Mouse (Mus musculus) right cerebral cortex, postnatal 36 days (tissue): ENCODE measurements around the gene Gm572.

ENCODE experiments used
- DNase-seq, 2 experiments: peaks; one replicate each; pipeline ENCODE4 v3.0.0; 2022; ENCODE audit warnings: low spot score in 2 of 2, mixed read lengths in 1 of 2

The Gm572 gene

GRCm38 (mm10) chr4:148643291-148644156 is at the start of gene Gm572:
Gene Gm572, plus strand, starts transcription at chr4:148643317.
- no peak for DNase-seq

- DNase-seq = no peak
These were observed 49.1 kb upstream of the Gm572 start for GRCm38 (mm10) chr4:148593996-148594395.

DNA sequence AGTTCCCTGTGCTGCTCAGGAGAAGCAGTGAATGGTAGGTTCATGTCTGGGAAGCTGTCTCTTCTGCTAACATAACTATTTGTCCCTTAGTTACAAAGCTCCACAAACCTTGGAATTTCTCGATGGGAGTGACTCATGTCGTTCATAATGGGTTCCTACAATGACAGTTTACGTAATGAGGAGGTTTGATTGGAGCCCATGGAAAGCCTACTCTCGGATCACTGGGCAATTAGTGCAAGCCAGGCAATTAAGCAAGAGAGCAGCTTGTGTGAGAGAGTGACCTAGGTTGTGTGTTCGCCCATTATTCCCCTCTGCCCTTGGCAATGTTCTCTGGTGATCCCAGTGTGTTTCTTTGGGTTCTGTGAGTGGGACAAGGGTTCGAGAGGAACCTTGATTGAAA is 47.2 kb upstream of the Gm572 start:
- DNase-seq = no peak

DNA sequence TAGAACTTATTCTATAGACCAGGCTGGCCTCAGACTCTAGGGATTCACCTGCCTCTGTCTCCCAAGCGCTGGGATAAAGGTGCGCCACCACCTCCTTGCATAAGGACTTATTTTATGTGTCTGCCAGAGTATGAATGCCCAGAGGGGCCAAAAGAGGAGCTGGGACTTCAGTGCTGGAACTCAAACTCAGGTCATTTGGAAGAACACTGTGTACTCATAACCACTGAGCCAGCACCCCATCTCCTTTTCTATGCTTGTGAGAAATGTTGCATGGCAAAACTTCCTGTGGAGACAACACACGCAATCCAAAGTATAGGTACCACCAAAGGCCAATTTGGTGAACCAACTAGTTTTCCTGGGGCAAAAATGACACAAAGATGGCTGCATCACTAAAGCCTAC is 46.4 kb upstream of the Gm572 start:
- no peak for DNase-seq

- no peak for DNase-seq
These were observed 44.3 kb upstream of the Gm572 start for GRCm38 (mm10) chr4:148598826-148599225.

DNA sequence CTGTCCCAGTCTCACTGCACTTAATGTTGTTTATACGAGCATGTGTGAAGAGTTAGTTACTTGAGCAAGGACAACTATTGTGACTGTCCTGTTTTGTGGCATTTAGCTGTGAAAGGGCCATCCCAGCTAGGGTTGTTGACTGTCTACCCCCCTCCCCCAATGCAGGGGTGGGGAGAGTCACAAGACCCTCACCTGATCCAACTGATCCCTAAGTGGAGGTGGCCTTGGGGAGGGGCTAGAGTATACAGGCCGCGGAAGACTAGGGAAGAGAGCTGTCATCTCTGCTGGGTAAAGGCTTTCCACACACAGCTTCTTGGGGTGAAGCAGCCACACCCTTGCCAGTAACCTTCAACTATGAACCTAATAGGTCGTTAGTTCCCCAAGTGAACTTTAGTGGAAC is 42.8 kb upstream of the Gm572 start:
- no peak for DNase-seq

DNA sequence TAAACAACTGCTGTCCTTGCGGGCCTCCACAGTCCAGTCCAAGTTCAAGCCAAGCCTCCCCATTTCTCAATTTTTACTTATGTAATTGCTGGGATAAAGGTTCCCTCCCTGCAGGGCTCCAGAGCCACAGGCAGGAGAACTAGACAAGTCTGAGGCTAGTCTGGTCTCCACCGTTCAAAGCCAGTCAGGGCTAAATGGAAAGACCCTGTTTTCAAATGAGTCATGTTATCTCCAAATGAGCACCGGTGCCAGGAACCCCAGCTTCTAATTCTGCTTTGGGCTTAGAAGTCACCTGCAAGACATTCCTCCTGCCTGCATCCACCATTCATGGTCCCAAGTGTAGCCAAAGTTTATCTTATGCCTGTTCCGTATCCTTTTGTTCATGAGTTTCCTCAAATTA is 41.2 kb upstream of the Gm572 start:
- DNase-seq = no peak

- DNase-seq = no peak
These were observed 40.6 kb upstream of the Gm572 start, which contains the start of gene Masp2 for GRCm38 (mm10) chr4:148602357-148603120. Gene Masp2, plus strand, starts transcription at chr4:148602554.

- no peak for DNase-seq
These were observed 39.6 kb upstream of the Gm572 start for GRCm38 (mm10) chr4:148603376-148604139.

- DNase-seq = peak; percentile 73 to 78
These were observed 39.0 kb upstream of the Gm572 start for GRCm38 (mm10) chr4:148604141-148604540.

DNA sequence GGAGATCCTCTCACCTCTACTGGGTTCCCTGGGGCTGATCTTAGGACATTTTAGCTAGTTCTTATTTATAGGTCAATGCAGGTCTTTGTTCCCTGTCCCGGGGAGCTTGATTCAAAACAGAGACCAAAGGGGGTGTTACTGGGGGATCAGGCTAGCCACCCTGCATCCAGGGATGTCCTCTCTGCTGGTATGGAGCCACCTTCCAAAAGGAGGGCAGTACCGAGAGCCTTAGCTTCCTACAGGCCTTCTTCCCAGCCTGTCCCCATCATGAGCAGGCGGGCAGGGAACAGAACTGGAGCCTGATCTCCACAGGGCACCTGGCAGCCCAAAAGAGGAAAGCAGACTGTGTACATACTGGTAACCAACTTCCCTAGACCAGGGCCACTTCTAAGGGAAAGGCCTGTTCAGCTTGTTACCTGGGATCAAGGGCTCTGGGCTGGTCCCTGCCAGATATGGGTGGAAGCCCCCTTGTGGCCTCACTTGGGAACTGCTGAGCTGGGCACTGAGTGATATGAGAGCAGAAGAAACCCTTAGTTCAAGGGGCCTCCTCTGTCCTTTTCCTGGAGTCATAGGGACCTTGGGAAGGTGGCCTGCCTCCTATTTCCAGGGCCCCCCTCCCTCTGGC is 38.5 kb upstream of the Gm572 start:
- no peak for DNase-seq

DNA sequence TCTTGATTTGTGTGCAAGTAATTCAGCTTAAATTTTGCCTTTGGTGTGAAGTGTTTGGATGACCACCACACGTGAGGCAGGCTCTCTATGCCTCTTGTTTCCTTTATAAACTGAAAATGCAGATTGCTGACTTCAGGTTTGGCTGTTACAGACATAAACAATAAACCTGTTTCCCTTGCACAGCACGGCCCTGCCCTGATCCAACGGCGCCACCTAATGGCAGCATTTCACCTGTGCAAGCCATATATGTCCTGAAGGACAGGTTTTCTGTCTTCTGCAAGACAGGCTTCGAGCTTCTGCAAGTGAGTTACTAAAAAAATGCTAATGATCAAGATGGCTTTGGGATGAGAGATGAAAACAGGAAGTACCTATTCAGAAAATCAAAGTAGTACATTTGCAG is 35.4 kb upstream of the Gm572 start:
- DNase-seq = peak in 1 of 2 experiments; percentile 49

- no peak for DNase-seq
These were observed 33.3 kb upstream of the Gm572 start for GRCm38 (mm10) chr4:148609805-148610204.

GRCm38 (mm10) chr4:148610631-148611364 is 32.3 kb upstream of the Gm572 start:
- DNase-seq = no peak

GRCm38 (mm10) chr4:148612557-148612956 is 30.6 kb upstream of the Gm572 start:
- DNase-seq = no peak

- DNase-seq = no peak
These were observed 29.4 kb upstream of the Gm572 start for GRCm38 (mm10) chr4:148613738-148614137.

- no peak for DNase-seq
These were observed 23.3 kb upstream of the Gm572 start for GRCm38 (mm10) chr4:148619805-148620204.

DNA sequence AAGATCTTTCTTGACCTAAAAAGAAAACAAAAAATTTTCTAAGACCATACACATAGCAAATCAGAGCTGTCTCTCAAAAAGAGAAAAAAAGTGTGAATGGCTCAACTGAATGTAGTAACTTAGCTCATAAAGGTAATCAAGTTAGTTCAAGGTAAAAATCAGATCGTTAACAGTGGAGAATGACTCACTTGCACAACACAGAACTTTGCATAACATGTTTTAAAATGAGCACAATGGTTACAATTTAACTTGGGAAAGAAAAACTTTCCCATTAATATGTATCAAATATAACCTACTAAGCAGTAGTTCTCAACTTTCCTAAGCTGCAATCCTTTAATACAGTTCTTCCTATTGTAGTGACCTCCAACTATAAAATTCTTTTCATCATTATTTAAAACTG is 22.4 kb upstream of the Gm572 start:
- no peak for DNase-seq

GRCm38 (mm10) chr4:148622485-148622884 is 20.6 kb upstream of the Gm572 start:
- DNase-seq = no peak

DNA sequence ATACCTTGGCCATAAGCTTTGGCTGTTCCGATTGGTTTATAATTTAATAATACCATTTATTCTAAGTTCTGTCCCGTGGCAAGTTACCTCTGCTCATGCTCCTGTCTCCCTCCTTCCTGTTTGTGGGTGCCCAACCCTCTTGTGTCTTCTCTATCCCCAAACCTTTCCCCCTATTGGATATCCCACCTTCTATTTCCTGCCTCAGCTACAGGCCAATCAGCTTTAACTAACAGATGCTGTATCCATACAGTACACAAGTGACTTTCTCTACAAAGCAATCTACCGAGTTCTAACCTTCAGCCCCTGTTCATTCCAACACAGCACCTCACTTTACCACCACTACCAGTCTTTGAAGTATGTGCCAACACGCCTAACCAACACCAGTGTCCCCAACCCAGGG is 19.5 kb upstream of the Gm572 start:
- DNase-seq = no peak

DNA sequence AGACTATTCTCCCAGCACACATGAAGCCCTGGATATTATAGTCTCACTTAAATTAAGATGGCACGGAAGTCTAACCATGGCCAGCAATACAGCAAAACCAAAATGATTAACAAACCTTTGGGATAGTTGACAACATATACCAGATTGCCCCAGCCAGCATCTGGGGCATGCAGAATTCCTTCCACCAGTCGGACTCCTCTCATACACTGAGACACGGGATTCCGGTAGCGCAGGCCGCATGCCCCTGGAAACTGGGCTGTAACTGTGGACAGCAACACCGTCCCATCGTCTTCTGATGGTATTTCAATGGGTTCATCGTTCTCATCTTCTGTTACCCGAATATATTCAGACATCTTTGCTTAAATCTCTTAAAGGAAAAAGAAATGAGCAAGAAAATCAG is 18.1 kb upstream of the Gm572 start:
- no peak for DNase-seq
